Mouse (Mus musculus) cerebellum, adult 8-10 months (tissue): ENCODE data around the gene 4930430A15Rik.

ENCODE experiments used
- DNase-seq: peaks from one replicate; pipeline ENCODE4 v3.0.0; 2022

4930430A15Rik gene

GRCm38 (mm10) chr2:111229502-111229901, at the start of gene 4930430A15Rik:
4930430A15Rik (minus strand) TSS chr2:111229602.
- no peak for DNase-seq

GRCm38 (mm10) chr2:111274006-111274405, 44.6 kb upstream of the 4930430A15Rik start, which contains the start of gene Olfr1277:
Olfr1277 (minus strand) TSS chr2:111274106.
- no peak for DNase-seq

- no peak for DNase-seq
These were observed 24.8 kb upstream of the 4930430A15Rik start, which contains the start of gene Olfr1276 for GRCm38 (mm10) chr2:111254216-111254615. Olfr1276 (plus strand) TSS chr2:111254516.

- no peak for DNase-seq
These were observed 5.8 kb upstream of the 4930430A15Rik start, which contains the start of gene Olfr1275 for GRCm38 (mm10) chr2:111235186-111235585. Olfr1275 (minus strand) TSS chr2:111235286.

- no peak for DNase-seq
These were observed 47.3 kb downstream of the 4930430A15Rik start for GRCm38 (mm10) chr2:111182068-111182467.

- no peak for DNase-seq
These were observed 76.6 kb downstream of the 4930430A15Rik start, which contains the start of gene Gm15130 for GRCm38 (mm10) chr2:111152836-111153235. Gm15130 (minus strand) TSS chr2:111152936.

- no peak for DNase-seq
These were observed 93.7 kb downstream of the 4930430A15Rik start for GRCm38 (mm10) chr2:111135739-111136138.
